Mouse (Mus musculus) stomach, postnatal 0 days (tissue): Measurements from ENCODE around the gene Hlf.

Experiments used
- CTCF ChIP-seq: IDR thresholded peaks from 2 replicates; pipeline ENCODE4 v1.5.1; 2016; ENCODE audit warnings: antibody characterized with exemption, low read depth, mild to moderate bottlenecking, moderate library complexity
- EP300 ChIP-seq: optimal IDR thresholded peaks from 2 replicates; pipeline ENCODE3; 2016; ENCODE audit warnings: antibody characterized with exemption

GRCm38 (mm10) chr11:90423896-90424295 is 33.2 kb upstream of the Hlf start:
- TF ChIP-seq EP300 (no peak), CTCF (no peak)
